Mouse (Mus musculus) adrenal gland, adult (tissue): ENCODE measurements around the gene Gm4881.

Source experiments
- DNase-seq, 2 experiments: peaks; one replicate each; pipeline ENCODE4 v3.0.0; 2022 to 2023; ENCODE audit warnings: low spot score in 1 of 2; ENCODE audit not compliant: inconsistent age in 2 of 2

Gm4881 gene

DNA sequence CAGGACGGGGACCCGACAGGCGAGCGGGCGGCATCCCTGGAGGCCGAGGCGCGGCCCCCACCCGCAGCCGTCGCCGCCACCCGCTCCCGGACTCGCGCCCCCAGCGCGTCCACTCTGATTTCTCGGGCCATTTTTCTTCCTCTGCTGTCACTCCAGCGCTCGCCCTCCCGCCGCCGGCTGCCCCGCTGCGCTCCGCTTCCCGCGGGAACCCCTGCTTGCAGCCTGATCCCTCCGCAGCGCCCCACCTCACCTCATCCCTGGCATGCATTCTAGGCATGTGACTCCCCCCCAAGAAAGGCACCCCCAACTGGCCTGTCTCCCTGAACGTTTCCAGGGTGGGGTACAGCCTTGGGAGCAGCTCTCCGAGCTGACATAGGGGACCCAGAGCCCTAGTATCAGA, 10.9 kb upstream of the Gm4881 start:
- DNase-seq, result no peak

DNA sequence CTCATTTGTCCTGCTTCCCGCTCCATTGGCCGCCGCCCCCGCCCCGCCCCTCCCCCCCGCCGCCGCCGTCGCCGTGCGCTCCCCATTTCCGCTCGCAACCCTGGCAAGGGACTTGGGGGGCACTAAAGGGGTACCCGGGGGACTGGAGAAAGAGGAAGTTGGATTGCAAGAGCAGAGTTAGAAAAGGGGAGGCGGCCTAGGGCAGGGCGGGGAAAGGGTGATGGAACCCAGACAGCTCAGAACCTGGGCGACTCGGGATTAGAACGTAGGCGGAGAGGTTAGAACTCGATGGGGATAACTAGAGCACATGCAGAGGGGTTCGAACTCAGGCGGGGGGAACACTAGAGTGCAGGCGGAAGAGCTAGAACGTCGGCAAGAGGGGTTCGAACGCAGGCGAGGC, 10.2 kb upstream of the Gm4881 start:
- DNase-seq, result no peak

DNA sequence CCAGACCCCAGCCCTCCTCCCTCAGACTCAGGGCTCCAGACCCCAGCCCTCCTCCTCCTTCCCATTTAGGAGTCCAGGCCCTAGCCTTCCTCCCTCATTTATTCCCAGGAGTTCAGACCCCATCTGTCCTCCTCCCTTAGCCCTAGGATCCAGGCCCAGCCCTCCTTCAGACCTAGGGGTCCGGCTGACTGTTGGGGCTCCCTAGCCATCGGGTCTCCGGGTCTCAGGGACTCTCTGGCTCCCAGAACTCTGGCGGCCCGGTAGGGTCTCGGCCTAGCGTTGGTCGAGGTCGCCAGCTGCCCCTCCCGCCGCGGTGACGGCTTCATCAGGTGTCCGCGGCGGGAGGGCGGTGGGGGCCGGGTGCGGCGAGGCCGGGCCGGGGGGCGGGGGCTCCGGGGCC, 9.7 kb upstream of the Gm4881 start:
- no peak for DNase-seq

DNA sequence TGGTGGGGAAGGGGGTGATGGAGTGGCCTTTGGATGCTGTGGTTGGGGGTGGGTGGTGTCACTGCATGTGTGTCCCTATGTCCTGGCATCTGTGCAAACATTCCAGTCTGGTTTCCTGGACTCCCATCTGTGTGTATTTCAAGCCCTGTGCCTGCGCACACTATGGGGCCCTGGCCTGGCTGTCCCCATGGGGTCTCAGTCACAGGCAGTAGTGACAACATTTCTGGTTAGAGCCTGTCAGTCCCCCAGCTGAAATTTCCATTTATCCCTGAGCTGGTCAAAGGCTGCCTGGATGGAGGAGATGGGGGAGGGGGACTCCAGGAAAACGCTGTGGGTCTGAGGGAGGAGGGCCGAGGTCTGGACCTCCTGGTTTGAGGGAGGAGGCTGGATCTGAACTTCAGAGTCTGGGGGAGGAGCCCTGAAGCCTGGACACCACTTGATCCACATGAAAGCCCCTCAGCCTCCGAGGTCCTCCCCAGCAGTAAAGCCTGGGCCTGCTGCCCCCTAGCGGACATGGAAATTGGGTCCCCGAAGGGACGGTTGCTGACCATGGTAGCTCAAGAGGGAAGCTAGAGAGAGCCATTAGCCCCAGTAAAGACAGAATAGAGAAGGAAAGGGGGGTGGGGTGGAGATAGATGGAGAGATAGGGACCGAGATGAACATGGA, 5.8 kb upstream of the Gm4881 start:
- peak; percentile 61 to 82 for DNase-seq

DNA sequence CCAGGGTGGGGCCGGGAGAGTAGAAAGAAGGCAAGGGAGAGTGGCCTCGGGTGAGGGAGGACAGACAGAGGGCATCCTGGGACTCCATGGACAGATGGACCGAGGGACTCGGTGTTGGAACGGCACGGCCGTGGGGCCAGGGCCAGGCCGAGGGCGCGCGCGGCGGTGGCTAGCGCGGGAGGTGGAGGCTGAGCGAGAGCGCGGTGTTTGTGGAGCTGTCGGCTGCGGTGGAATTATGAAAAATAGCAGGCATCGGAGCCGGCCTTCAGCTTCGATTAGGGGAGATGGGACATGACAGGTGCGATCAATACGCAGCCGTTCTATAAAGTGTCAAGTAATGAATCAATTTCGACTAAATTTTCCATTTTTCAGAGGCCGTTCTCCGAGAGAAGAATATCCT, 4.5 kb upstream of the Gm4881 start:
- DNase-seq, result no peak

DNA sequence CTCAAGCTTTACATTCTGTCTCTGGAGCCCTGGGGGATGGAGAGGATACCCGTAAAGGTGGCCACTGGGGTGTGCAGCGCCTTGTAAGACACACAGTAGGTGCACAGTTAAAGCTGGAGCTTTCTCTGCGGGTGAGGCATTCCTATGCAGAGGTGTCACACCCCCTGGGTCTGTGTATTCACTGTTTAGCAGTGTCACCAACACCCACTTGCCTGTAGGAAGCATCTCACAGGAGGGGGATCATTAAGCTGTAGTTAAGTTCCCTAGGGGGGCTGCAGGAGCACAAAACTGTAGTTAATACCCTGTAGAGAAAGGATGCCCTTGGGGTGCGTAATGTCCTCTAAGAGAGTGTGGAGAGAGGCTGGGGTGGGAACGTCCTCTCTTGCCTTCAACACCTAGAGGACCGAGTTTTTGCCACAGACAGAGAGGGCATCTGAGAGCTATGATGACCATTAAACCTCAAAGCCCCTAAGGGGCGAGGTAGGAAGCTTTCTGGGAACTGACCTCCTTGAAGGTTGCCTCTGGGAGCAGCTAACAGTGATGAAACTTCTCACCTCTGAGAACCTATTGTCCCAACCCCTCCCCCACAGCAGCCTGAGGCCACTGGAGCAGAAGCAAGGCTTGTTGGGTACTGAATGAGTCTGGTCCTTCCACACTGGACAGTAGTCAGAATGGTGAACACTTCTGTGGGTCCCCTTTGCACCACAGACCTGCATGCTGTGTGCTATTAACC, 3.2 kb upstream of the Gm4881 start:
- DNase-seq, result no peak

DNA sequence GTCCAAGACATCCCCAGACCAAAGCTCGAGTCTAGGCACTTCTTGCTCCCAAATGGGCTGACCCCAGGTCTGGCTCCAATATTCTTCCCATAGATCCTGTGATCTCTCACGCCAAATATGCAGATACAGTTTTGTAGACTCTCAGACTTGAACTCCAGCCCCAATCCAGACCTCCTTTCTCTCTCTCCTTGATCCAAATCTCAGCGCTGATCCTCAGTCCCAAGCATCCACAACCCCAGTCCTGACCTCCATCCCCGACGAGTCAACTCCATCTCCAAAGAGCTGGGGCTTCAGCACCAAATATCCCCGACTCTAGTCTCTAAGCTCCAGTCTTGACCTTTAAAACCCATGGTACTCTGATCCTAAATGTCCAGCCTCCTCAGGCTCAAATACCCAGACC, 653 bp downstream of the Gm4881 start:
- no peak for DNase-seq

DNA sequence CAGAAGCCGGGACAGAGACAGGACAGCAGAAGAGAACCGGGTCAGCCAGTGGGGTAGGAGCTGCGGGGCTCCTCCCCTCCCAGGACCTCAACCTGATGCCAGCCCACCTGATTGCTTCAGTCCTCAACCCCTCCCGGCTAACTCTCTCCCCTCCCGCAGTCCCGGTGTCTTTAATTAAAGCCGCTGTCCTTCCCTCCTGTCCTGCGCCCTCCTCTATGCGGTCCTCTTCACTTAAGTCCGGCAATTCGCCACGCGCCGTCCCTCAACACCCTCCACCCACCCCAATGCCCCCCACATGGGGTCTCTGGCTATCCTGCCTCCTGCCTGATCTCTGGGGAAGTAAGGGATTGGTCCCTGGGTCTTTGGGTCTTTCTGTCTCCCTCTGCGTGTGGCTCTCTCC, 12.6 kb downstream of the Gm4881 start:
- DNase-seq, result no peak

DNA sequence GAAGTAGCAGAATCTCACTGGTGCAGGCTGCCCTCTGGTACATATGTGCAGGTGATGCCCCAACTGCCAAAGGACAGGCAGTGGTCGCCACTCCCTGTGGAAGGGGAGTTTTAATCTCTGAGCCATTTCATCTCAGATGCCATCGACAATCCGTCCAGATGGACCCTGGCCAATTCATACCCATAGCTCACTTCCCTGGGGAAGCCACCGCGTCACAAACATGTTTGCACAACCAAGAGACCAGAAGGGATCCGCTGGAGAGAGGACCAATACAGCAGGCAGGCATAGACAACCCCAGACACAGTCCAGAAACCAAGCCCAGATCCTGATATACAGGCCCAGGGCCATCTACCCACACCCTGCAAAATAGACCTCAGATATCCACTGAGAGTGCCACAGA, 13.8 kb downstream of the Gm4881 start:
- DNase-seq, result no peak

DNA sequence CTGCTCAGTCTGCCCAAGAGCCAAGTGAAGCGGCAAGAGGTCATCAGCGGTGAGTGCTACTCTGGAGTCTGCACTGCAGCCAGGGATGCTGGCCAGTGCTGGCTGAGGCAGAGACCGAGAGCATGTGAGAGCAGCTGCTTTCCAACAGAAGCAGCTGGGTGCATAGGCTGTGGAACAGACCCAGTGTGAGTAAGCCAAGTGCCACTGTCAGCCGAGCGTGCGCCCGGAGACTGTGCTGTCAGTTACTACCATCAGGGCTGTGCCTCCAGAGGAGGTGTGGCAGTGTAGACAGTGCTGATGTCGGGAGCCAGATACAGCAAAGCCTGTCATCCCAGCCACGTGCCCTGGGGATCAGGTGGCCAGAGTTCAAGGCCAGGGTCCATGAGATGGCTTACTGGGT, 24.6 kb downstream of the Gm4881 start:
- DNase-seq, result no peak

DNA sequence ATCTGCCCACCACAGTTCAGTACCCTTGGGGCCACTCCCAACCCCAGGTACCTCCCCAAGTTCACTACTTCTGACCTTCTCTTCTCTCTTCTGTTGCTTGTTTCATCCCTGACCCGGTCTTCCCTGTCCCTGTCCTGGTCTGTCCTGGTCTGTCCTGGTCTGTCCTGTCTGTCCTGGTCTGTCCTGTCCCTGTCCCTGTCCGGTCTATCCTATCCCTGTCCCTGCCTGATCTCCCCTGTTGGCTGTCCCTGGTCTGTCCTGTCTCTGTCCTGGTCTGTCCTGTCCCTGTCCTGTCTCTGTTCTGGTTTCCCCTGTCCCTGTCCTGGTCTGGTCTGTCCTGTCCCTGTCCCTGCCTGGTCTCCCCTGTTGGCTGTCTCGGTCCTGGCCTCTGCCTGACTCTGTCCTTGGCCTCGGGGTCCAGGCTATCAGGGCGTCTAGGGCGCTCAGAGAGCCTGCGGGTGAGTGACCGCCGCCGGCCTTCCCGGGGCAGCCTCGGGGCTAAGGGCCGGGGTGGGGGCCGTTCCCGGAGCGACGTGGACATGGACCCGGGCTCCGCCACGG, 25.5 kb downstream of the Gm4881 start:
- DNase-seq, result peak in 1 of 2 experiments; percentile 60

DNA sequence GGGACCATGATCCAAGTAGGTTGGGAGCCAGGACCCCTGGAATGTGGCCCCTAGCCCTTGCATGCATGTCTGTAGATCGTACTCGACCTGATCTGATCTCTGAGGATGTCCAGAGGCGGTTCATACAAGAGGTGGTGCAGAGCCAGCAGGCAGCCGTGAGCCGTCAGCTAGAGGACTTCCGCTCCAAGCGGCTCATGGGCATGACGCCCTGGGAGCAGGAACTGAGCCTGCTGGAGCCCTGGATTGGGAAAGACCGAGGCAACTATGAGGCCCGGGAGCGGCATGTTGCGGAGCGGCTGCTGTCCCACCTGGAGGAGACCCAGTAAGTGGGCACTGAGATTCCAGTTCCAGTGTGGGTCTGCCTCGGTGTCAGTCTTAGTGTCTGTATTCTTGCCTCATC, 31.8 kb downstream of the Gm4881 start:
- DNase-seq, result no peak

DNA sequence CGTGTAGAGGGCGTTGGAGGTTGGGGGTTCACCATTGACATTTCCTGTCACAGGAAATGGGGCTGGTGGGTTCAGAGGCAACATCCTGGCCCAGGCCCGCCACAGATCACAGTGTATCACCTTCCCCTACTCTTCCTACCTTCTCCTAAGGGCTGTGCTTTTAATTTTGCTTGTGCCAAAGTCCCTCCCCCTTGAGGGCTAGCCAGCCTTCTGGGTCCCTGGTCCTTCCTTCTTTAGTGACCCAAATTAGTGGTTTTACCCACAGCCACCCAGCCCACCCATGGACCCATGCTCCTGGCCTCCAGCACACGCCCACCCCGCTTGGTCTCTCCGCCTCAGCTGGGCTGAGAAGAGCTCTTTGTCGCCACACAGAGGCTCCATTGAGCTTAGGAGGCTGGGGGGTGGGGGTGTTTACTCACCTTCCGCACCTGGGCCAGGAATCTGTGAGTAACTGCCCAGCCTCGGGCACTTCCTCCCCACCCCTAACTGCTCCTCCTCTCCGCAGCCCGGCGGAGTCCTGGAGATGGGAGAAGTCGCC, 37.0 kb downstream of the Gm4881 start:
- DNase-seq, result no peak

DNA sequence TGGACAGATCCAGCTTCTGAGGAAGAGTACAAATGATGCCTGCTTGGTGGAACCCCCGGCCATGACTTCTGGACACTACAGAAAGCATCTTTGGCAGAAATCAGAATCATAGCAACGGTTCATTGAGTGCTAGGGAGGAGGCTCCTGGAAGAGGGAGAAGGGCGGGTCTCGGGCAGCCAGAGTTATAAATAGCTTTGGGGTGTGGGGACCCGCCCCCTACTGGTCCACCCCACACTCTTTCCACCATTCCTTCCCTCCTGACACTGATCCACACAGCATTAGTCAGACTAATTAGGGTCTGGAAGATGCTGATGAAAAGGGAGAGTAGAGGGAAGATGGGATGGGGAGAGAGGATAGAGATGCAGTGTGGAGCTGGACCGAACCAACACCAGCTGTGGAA, 37.7 kb downstream of the Gm4881 start:
- no peak for DNase-seq

DNA sequence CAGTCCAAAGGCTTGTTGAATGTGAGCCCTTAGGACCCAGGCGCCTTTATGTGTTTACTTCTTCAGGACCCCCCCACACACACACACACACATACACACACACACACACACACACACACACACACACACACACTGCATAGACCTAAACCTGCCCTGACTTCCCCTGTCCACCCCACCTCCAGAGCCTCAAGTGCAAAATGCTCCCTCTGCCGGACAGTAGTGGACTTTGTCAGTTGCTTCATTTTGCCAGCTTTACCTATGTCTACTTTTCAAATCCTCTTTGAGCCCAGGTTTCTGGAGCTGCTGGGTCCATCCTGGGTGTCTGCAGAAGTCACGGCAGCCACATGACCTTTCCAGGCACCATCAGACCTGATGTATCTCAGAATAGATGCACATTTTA, 39.4 kb downstream of the Gm4881 start:
- DNase-seq, result peak; percentile 57 to 83

DNA sequence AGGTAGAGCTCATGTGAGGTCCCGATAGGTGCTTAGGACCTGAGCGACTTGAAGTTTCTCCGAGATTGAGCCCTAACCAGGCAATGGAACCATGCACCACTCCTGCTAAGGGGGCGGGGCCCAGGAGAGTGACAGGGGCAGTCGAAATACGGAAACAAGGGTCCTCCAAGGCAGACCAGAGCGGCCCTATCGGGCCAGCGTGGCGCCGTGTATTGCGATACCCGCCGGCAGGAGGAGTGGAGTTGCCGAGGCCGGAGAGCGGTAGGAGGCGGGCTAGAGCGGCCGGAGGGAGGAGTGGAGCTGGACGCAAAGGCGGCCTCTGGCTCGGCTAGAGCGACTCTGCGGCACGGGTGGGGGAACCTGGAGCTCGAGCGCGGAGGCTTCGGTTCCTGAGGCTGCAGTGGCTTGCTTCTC, 40.2 kb downstream of the Gm4881 start:
- peak; percentile 98 to 99 for DNase-seq

DNA sequence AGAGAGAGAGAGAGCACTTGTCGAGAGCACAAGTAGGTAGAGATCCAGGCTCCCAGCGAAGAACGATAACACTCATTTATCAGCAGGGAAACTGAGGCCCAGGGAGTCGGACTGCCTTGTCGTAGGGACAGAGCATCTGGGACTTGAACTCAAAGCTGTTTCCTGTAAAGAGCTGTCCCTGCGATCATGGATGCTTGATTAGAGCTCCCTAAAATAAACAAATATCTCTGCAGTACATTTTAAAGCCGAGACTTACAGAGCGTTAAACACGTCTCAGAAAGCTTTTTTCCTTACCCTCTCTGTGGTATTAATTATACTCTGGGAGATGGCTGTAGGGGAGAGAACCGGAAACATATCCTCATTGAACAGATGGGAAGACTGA, 40.9 kb downstream of the Gm4881 start:
- DNase-seq, result peak in 1 of 2 experiments; percentile 64

DNA sequence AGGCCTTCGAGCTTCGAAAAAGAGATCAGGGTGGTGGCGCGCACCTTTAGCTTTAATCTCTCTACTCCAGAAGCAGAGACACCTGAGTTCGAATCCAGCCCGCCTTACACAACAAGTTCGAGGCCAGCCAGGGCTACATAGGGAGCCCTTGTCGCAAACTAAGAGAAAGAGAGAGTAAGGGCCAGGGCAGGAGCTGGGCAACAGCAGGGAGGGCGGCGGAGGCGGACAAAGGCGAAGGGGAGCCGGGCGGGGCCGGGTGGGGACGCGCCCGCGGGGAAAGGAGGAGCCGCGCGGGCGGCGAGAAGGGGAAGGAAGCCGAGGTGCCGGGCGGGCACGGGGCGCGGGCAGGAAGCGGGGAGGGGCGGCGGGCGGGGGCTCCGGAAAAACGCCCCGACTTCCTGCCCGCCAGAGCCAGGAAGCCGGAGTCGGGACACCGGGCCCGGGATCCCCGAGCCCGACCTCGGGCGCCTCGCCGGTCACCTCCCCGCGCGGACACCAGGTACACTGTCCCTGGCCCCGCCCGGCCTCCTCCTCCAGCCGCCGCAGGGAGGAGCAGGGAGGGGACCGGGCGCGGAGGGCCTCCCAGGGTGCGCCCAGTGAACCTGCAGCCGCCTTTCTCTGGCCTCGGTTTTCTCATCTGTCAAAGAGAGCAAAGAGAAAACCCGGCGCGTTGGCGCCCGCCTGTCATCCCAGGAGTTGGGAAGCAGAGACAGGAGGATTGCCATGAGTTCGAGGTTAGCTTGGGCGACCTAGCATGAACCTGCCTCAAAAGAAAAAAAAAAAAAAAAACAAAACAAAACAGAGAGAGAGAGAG, 41.5 kb downstream of the Gm4881 start, which contains the start of gene Arhgef1:
Gene Arhgef1 (plus strand): TSS at position 283 of the 814 bp plus-strand sequence.
- DNase-seq, result peak; percentile 78 to 91

DNA sequence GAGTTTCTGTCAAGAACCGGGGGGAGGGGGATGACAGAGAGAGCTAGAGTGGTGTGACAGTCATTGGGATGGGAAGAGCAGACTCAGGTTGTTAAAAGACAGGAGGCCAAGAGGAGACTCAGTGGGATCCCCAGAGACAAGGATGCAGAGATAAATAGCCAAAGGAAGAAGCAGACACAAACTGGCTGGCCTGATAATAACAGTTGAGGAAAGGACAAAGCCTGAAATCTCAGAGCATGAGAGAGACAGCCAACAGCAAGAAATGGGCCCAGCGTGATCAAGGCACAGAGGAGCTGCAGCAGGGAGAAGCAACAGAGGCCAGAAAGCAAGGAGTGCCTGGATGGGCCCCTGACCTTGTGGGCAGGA, 42.0 kb downstream of the Gm4881 start:
- no peak for DNase-seq

DNA sequence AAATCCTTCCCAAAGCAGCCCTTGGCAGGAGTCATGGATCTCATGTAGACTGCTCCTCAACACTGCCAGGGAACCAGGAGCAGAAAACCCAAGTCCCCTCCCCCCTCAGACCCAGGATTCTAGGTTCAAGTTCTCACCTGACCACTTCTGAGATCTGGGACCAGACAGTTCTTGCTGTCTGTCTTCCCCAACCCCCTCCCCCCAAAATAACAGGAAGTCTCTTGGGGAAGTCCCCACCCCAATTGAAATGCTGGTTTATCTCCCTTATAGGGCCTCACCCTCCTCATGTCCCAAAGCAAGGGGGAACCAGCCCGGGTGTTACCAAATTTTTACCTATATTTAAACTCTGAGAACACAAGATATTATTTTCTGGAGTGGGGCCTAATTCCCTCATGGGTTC, 42.5 kb downstream of the Gm4881 start:
- DNase-seq, result peak in 1 of 2 experiments; percentile 44

DNA sequence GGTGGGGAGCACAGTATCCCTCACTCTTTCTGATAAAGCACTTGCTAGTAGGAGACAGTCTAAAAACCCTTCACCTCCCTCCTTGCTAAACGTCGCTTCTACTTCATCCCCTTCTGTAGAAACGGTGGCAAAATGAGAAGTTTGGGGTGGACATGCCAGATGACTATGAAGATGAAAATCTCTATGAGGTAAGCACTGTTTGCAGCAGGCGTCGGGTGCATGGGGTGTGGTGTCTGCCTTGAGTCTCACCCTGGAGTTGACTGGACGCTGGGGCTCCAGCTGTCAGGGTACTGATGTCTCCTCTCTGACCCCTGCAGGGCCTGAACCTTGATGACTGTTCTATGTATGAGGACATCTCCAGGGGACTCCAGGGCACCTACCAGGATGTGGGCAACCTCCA, 43.2 kb downstream of the Gm4881 start:
- no peak for DNase-seq
